Mouse (Mus musculus) spleen, postnatal 4 days (tissue): ENCODE data around the gene Hspb8.

Experiments used
- DNase-seq, 2 experiments: peaks; one replicate each; pipeline ENCODE4 v3.0.0; 2022; ENCODE audit warnings: low spot score in 2 of 2

Gene Hspb8

DNA sequence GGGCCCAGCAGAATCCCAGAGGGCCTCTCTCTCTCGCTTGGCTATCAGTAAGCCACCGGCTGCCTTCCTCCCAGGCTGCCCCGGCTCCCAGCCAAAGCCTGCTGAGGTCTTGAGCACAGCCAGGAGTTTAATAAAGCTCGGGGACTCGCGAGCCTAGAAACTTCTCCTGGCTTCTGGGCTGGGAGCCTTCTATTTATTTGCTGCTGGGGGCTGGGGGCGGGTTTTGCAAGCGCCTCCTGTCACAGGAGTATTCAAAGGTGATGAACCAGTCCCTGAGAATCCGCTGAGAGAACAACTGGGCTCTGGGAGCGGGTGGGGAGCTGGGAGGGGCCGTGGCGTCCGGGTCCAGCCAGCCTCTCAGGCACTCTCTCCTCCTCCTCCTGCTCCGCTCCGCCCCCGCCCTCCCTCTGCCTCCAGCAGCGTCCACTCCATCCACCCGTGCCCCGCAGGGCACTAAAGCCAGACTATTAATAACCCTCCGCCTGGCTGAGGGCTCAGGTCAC, at the start of gene Hspb8:
Gene Hspb8, minus strand, starts transcription at position 166 of the 503 bp plus-strand sequence.
- no peak for DNase-seq

DNA sequence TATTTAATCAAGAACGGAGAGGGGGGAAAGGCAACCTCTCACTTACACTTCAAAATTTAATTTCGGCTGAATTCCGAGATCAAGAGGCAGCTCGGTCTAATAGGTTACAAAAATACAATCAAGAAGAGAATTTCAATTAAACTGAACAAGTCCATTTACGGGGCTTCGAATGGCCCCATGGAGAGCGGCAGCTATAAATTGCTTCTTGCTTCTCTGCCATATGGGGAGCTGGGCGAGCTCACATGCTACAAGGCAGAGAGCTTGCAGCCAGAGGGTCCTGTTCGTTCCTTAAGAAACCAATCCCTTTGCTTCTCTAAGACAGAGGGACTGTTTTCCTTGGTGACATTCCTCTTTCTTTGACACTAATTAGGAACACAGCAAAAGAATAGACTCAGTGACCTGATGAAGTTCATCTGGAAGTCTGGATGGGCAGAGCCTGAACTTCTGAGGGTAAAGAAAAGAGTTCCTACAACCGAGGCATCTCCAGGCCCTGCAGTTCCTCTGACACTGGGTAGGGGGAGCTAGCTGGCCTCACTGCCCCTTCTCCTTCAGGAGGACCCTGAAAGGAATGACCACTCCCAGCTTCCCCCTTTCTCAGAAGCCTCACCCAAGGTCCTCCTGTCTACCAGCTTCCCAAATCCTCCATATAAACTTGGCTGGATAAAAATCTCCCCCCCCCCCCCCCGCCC, 38.8 kb upstream of the Hspb8 start:
- no peak for DNase-seq

DNA sequence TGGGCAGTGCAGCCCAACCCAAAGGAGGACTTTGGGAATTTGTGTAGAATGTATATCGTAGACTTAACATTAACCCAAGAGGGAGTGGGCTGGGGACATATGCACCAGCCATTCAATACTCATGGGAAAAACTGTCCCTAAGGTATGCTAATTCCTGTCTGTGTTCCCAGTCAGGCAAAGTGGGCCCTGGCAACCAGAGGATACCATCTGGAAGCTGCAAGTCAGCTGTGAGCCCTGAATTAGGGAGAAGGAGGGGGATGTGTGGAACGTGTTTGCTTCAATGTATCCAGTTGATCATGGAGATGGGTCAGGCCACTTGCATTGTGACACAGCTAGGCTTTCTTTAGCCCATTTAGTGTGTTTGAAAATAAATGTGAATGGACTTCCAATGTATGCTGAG, 37.3 kb upstream of the Hspb8 start:
- DNase-seq = no peak

DNA sequence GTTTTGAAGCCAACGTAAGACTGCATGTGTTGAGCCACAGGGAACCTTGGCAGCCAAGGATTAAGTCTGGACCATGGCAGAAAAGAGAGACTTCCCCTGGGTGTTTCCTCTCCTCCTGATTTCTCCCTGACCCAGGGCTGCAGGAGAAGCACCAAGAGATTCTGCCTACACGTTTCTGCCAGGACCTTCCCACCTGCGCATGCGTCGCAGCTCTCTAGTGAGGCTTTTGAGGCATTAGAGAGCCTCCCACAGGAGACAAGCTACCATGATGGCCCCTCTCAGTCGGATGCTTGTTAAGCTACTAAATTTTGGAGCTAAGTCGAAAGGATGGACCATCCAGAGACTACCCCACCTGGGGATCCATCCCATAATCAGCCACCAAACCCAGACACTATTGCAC, 35.1 kb upstream of the Hspb8 start:
- no peak for DNase-seq

DNA sequence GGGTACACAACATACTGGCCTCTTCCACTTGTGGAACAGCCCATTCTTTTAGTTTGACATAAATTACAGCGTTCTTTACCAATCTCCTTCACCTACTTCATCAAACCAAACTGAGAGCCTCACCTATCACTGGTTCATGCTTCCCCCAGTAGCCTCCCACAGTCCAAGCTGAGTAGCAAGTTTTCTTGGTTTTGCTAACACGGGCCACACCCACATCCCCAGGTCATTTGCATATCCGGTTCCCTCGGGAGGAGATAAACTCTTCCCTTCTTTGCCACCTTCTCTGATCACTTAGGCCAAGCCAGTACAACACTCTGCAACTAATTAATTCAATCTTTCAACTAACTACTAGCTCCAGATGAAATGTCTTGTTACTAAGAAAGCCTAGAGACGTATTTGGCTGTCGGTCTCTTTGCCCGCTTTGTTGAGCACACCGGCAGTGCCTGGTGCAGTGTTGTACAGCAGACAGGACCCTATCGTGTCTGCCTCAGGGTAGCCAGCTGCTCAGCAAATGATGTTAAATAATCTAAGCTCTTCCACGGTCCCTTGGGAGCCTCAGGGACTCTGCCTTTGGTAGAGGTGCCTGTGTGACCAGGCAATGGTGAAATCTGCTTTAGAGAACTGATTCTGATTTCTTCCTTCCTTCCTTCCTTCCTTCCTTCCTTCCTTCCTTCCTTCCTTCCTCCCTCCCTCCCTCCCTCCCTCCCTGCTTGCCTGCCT, 34.3 kb upstream of the Hspb8 start:
- DNase-seq = no peak

DNA sequence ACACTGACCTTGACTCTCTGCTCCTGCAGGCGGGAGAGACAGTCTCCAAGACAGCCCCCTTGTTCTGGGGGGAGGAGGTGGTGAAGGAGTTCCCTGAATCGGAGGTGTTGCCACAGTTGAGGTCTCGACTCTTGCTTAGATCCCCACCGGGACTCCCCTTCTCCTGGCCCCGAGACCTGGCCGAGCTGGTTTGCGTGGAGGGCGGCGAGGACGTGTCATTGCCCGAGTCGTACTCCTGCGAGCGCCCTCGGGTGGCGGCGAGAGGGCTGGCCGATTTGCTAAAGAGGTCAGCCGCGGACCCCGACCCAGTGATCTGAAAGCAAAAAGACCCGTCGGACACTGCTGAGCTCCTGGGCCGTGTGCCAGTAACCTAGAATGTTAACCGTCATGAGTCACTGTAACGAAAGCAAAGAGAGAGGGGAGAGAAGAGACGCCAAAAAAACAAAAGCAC, 30.8 kb upstream of the Hspb8 start:
- DNase-seq = no peak

DNA sequence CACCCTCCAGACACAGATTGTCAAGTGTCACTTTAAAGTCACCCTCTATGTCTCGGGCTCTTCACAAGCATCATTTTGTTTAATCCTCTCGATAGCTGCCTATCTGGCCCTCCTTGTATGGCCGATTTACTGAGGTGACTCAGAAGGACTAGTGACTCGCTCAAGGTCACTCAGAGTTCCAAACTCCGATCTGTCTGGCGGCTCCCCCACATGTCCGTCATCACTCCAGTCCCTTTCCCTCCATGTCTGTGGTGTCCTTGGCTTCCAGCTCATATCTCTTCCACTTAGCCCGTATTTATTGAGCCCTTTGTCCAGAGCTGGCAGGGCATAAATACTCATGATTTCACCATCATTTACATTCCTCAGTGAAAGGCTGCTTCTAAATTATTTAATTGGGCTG, 28.2 kb upstream of the Hspb8 start:
- DNase-seq = no peak

DNA sequence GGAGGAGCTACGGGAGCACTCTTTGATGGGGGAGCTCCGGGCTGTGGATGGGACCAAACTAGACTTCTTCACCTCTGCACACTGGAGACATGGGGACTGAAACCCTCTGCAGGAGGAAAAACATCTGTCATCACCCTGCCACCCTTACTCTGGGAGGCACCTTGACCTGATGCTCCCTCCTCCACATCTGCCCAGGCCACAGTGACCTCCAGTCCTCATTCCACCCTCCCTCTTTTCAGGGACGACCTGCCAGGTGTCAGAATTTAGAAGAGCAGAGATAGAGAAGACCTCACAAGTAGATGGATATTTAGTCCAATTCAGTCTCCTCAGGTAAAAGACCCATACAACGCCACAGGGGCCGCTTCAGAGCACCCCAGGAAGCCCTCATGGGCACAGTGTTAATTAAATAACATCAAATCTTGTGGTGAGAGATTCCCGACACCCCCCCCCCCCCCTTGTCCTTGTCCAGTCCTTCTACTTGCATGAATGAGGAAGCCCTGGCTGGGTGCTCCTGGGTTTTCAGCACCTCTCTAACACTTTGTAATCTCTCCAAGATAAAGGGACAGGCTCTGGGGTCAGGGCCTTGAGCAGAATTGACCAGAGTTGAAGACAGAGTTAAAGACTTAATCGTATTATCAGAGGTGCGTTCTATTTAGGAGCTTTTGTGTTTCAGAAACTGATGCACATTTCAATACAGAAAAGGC, 27.0 kb upstream of the Hspb8 start:
- DNase-seq = no peak

DNA sequence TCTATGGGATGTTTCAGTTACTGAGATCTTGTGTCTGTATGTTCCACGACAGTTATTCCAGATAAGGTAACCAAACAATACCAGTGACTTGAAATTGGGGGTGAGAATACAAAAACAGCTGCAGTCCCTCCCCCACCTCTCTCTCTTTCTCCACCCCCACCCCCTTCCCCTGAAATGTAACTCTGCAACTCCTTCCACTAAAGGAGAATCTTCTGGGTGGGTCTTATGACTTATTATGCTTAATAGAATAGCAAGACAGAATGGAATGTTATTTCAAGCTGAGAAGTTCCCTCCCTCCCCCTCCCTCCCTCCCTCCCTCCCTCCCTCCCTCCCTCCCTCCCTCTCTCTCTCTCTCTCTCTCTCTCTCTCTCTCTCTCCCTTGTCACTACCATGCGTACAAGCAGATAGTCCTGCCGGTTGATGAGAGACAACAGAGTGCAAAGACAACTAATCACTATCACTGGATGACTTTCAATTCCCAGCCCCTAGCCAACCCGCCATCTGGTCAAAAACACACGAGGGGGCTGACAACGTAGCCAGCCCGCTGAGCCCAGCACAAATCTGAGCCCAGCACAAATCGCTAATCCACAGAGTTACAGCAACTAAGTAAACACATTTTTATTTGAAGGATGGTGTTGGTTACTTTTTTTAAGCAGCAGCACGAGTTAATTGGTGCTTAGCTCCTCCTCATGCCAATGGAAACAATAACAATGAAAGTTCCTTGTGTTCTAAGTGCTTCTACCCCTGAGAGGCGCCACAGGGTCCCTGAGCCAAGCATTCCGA, 25.9 kb upstream of the Hspb8 start:
- DNase-seq = no peak

DNA sequence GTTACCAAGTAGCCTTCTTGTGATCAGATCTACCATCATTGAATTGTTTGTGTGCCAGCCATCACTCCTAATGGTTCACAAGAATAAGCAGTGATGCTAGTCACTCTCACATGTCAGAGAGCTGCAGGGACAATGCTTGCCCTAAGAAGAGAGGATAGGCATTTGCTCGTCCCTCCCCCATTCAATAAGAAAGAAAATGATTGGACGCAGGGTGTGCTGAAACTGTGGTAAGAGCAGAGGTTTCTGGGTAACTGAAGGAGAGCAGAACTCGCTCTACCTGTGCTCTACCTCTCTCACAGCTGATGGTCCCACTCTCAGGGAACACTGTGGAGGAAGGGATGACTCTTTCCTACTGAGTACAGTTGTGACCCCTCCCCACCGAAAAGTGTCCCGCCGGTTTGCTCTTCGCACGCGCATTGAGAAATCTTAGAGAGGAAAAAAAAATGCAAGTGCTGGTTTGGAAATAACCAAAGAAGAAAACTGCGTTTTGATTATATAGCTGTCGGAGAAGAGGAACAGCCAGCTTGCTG, 25.2 kb upstream of the Hspb8 start:
- DNase-seq = no peak

DNA sequence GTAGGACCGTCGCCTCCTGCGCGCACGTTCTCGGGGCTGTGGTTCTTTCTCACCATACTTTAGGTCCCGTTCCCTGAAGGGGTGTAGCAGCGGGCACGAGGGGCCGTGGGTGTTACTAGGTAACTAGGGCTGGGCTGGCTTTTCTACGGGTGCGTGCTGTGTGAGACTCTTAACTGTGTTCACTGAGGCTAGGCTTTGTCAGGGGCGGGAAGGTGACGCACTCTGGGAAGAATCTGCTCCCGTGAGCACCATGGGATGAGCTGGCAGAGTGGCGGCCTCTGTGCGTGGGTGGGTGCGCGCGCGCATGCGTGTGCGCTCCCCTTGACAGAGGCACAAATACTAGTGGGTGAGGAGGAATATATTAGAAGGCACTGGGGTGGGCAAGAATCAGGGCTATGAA, 23.9 kb upstream of the Hspb8 start:
- DNase-seq = no peak

DNA sequence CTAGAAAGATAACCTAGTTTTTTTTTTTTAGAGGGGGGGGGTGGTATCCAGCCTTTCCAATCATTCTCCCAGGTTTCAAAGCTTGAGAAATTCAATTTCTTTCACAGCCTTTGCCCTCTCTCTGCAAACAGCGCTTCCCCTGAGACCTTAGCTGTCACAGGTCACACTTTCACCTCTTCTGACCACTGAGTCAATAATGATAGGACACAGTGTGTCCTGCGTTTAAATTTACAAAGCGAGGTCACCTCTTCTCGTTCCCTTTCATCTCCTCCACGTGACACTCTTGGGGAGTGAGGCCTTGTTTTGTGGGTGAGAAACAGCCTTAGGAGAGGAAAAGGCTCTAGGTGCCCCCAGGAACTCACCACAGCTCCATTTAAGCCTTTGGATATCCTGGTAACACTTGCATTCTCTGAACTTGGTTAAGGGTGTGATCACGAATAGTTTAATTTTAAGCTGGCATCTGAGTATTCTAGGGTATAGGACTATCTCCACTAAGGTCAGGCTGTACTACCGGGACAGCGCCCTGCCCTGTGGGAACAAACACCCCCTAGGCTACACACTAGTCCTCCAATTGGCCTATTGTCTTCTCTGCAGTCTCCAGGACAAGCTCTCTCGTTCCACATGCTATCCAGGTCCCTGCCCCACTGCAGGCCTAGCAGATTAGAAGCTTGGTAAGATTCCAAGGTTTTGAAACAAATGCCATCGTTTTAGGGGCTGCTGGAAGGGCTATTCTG, 23.1 kb upstream of the Hspb8 start:
- DNase-seq = no peak

DNA sequence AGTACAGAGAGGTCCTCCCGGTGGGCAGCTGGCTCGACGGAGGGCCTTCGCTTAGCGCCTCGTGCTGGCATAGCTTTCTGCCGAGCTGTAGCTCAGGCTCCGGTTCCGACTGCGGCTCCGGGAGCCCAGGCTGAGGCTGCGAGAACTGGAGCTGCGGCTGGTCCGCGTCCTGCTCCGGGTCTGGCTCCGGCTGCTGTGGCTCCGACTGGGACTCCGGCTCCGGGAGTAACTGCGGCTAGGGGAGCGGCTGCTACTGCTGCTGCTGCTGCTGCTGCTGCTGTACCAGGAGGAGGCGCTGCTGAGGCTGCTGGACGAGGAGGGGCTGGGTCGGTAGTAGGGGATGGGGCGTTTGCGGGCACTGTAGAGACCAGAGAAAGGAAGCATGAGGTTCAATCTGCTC, 21.9 kb upstream of the Hspb8 start:
- DNase-seq = no peak

DNA sequence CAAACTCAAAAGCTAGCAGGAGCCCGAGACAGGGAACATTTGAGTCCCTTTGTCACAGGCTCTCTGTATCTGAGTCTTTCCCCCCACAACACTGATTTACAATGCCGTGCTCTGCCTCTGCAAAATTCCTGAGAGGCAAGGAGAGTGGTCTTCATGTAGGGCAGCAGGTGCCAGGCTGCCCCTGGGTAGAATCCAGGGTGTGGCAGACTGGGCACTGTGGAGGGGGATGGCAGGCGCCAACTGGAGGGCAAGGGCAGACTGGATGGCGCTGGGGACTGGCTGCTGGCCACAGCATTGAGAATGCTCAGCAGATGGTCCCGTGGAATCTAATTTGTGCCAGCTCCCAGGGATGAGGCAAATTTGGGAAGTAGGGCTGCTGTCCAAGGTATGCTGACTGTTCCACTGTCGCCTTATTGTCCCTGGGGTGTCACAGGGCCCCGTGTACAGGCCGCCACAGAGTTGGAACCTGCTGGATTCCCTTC, 20.8 kb upstream of the Hspb8 start:
- no peak for DNase-seq

DNA sequence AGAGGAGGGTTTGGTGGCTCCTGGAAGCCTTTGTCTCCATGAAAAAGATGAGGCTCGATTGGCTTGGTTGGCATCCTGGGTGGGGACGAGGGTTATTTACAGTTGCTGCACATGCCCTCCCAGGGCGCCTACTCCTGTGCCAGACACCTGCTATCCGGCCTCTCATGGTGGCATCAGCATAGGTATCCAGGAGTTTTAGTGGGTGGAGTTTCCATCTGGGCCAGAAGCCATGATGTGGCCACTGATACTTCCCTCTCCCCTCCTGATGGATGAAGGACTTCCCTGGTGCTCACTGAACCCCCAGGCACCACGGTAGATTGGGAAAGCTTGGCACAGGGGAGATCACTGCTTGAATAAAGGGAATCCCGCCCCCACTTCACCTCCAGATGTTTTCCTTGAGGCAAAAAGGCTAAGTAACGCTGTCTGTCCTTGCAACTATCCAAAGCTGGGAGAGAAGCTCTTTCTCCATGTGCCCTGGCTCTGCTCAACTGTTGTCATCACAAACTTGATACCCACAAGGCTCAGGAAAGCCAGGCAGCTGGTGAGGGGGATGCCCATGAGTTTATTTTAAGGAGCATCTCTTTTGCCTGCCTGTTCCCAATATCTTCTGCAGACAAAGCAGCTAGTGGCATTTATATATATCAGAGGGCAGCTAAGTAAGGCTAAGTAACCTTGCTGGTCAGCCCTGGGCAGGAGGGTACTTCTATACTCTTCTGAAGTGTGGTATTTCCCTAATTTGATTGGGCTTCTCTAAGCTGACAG, 20.2 kb upstream of the Hspb8 start:
- no peak for DNase-seq

DNA sequence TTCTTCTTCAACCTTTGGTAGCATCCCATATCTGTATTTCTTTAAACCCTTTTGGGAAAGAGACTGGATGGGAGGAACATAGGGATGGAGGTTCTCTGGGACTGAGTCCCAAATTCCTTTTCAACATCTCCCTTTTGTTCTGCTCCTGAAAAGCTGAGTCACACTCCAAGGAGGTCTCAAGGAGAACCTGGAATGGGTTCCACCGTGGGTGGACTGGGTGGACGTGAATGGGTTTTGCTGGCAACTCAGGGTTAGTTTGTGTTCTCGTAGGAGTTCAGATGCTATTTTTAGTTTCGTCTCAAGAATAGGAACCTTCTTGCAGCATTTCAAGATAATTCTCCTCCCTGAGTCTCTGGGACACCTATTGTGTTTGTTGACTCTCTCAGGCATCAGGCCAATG, 17.6 kb upstream of the Hspb8 start:
- DNase-seq = no peak

DNA sequence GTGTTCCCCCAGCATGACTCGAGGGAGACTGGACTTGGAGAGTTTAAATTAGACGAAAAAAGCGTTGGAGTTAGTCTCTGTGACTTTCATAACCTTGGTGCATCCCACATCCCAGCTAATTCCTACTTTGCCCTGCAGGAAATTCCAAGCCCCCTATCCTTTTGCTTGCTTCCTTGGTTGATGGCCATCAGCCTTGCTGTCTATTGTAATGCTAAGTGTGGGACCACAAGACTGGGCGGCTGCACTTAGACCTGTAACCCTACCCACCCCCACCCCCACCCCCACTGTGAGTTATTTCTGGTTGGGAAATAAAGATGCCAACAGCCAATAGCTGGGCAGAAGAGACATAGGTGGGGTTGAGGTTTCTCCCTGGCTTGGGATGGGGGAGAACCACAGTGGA, 15.7 kb upstream of the Hspb8 start:
- no peak for DNase-seq

DNA sequence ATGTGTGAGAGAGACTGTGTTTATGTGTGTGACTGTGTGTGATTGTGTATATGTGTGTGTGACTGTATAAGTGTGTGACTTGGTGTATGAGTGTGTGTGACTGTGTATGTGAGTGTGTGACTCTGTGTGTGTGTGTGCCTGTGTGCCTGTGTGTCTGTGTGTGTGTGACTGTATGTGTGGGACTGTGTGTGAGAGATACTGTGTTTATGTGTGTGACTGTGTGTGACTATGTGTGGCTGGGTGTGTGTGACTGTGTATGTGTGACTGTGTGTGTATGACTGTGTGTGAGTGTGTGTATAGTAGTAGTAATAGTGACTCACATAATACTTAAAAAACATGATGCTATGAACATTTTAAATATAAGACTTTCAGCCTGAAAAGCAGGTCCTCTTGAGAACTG, 13.5 kb upstream of the Hspb8 start:
- DNase-seq = no peak

DNA sequence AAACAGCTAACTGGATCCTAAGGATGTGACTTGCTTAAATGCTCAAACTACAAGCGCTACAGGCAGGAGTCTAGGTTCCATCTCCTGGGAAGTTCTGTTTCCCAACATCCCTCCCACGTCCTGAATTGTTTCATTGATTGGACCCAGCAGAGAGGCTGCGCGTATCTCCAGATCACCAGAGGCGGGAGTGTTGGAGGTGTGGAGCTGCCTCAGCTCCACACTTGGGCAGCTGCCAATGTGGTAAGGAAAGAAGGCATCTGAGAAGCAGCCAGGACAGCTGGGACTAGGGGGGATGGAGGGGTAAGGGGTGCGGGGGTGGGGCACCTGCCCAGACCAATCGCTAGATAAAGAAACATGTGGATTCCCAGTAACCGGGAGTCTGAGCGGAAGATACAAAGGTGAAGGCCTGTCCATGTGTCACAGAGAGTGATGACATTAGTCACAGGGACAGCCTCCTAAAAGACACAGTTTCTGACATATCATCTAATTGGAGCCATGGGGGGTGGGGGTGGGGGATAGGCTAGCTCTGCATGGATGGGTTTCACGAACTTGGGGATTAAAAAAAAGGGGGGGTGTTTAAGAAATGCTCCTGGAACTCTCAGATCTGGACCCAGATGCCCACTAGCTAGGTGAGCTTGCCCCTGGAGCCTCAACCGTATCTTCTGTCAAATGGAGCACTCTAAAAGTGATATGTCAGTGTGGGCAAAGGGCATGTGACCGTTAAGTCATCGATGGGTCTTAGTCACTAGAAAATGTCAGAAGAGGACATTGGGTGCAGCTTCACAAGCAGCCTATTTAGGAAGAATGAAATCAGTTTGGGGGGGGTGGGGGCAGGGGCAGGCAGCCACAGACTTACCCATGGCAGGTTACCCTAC, 12.5 kb upstream of the Hspb8 start:
- no peak for DNase-seq
